Comparison of ENCODE assay signal across 21 mouse cellular contexts in the genomic region with DNA sequence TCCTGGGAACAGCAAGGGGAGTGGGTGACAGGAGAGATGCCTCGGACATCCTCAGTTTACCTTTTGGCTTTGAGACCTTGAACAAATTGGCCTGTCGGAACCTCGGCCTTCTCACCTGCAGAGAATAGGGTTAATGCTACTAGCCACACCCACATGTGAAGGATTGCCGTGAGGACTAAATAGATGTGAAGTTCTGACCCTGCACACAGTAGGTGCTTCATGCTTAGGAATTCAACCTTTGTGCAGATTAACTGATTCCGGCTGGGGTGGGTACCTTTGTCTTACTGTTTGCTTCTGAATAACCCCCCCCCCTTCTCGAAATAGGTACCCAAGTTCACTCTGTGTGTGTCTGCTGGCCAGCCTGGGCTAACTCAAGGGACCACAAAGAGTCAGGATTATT. TPM values are rescaled to one million over a fixed set of nuclear protein-coding genes. Genes with fewer than 3 reads are reported as not detected.
DNase-seq lines count a peak whose midpoint lies in the region; ATAC-seq and TF ChIP-seq lines count a peak whose summit lies in the region.
"Had no signal": no experiment of that assay in that cellular context is flagged by ENCODE, and none has a peak within 500 bp of the region (broad histone marks: within the 10 kb centered on the region; RNA-seq: fewer than 3 reads in every experiment).

No protein-coding gene starts in this region.

- H3K9ac ChIP-seq in kidney, embryonic 14.5 days (ENCODE audit: low read depth, low read length) = no peak overlapping the region
- no peak overlapping the region for H3K9ac ChIP-seq in lung, embryonic 14.5 days
- H3K9ac ChIP-seq: hindbrain, embryonic 12.5 days; limb, embryonic 15.5 days had no signal

- no peaks in the 10 kb centered on the region for H3K27me3 ChIP-seq in heart, embryonic 10.5 days (ENCODE audit: insufficient read depth, poor library complexity, severe bottlenecking)
- H3K27me3 ChIP-seq in kidney, embryonic 14.5 days (ENCODE audit: control insufficient read depth, insufficient read depth, low read length) = no peaks in the 10 kb centered on the region
- H3K27me3 ChIP-seq in kidney, adult 2 months (replicated peaks; ENCODE audit: control insufficient read depth, insufficient read depth, low read length) = no peaks in the 10 kb centered on the region
- no peaks in the 10 kb centered on the region for H3K27me3 ChIP-seq in lung, embryonic 14.5 days (ENCODE audit: insufficient read depth, low read length)
- H3K27me3 ChIP-seq: hindbrain, embryonic 12.5 days; limb, embryonic 15.5 days; Patski had no signal

- intact Hi-C loops in heart, postnatal 25 days (cut with DNase I) = loop anchor here (5.0 kb wide), 2 partner anchors 37 to 48 kb away; no protein-coding TSS in a partner anchor

- H3K4me3 ChIP-seq in heart, embryonic 10.5 days = no peak overlapping the region
- H3K4me3 ChIP-seq in kidney, embryonic 14.5 days (ENCODE audit: low read length) = no peak overlapping the region
- no peak overlapping the region for H3K4me3 ChIP-seq in kidney, adult 2 months (ENCODE audit: insufficient read depth, low read depth, low read length)
- no peak overlapping the region for H3K4me3 ChIP-seq in lung, embryonic 14.5 days (ENCODE audit: low read depth, low read length)
- H3K4me3 ChIP-seq: hindbrain, embryonic 12.5 days; limb, embryonic 15.5 days had no signal

- no peak for TF ChIP-seq POLR2A in kidney, adult 2 months (IDR thresholded peaks at IDR 0.05; ENCODE audit: low read depth, low read length)

- DNase-seq in heart, embryonic 10.5 days (ENCODE audit: low spot score) = no peak
- no peak for DNase-seq in heart, postnatal 25 days (ENCODE audit: low spot score)
- no peak for DNase-seq in kidney, adult 2 months
- no peak for DNase-seq in lung, embryonic 14.5 days
- no peak for DNase-seq in lung, adult 18-20 months
- DNase-seq in R1 (ENCODE audit: low read depth, low spot score) = peak; percentile 62
- DNase-seq: adrenal gland, adult 2 months; cerebellum, adult 11-12 months; cerebellum, postnatal 10 days; gastrocnemius, postnatal 36 days; kidney, adult 18-20 months; layer of hippocampus, adult 9-11 months; lung, postnatal 36 days; midbrain, embryonic 14.5 days had no signal

- peaks cover 73% of the 10 kb centered on the region for H3K4me1 ChIP-seq in heart, embryonic 10.5 days
- H3K4me1 ChIP-seq in kidney, embryonic 14.5 days (ENCODE audit: control insufficient read depth, insufficient read depth, low read length) = peaks cover 38% of the 10 kb centered on the region
- H3K4me1 ChIP-seq in kidney, adult 2 months (ENCODE audit: control insufficient read depth, insufficient read depth, low read length) = peaks cover 29% of the 10 kb centered on the region
- H3K4me1 ChIP-seq in lung, embryonic 14.5 days (ENCODE audit: insufficient read depth) = peaks cover 14% of the 10 kb centered on the region

- 84% methylated on average over 6 of the region's 6 CpGs for WGBS in heart, embryonic 10.5 days
- 87% methylated on average over 6 of the region's 6 CpGs for WGBS in kidney, embryonic 14.5 days
- WGBS in kidney, adult 2 months = 90% methylated on average over 6 of the region's 6 CpGs
- WGBS in lung, embryonic 14.5 days = 75% methylated on average over 6 of the region's 6 CpGs

- no peaks in the 10 kb centered on the region for H3K9me3 ChIP-seq in heart, embryonic 10.5 days
- no peaks in the 10 kb centered on the region for H3K9me3 ChIP-seq in kidney, embryonic 14.5 days (ENCODE audit: control insufficient read depth, low read length)
- H3K9me3 ChIP-seq in lung, embryonic 14.5 days (ENCODE audit: low read depth, low read length) = no peaks in the 10 kb centered on the region
- H3K9me3 ChIP-seq: hindbrain, embryonic 12.5 days; limb, embryonic 15.5 days had no signal

- H3K27ac ChIP-seq in heart, embryonic 10.5 days = peak overlapping the region; percentile 93; the same call in 1 of the 2 replicates
- peak overlapping the region; percentile 47; the same call in 1 of the 2 replicates for H3K27ac ChIP-seq in kidney, embryonic 14.5 days (ENCODE audit: low read depth, low read length)
- no peak overlapping the region for H3K27ac ChIP-seq in kidney, adult 2 months (ENCODE audit: insufficient read depth, low read depth, low read length)
- peak overlapping the region; percentile 33; the same call in 1 of the 2 replicates for H3K27ac ChIP-seq in lung, embryonic 14.5 days (ENCODE audit: low read depth)
- H3K27ac ChIP-seq: hindbrain, embryonic 12.5 days; limb, embryonic 15.5 days had no signal

- ATAC-seq in kidney, embryonic 14.5 days (ENCODE audit: low FRiP score, low TSS enrichment) = no peak
- no peak for ATAC-seq in lung, embryonic 14.5 days (ENCODE audit: insufficient read depth)
- ATAC-seq: CD4-positive, CD25-positive, alpha-beta regulatory T cell, adult 4 months; Patski had no signal

- peaks cover 37% of the 10 kb centered on the region for H3K36me3 ChIP-seq in heart, embryonic 10.5 days
- H3K36me3 ChIP-seq in kidney, embryonic 14.5 days (ENCODE audit: control insufficient read depth, insufficient read depth, low read length) = peaks cover 24% of the 10 kb centered on the region
- H3K36me3 ChIP-seq in kidney, adult 2 months (ENCODE audit: control insufficient read depth, insufficient read depth, low read length) = no peaks in the 10 kb centered on the region
- H3K36me3 ChIP-seq in lung, embryonic 14.5 days (ENCODE audit: insufficient read depth) = peaks cover 23% of the 10 kb centered on the region
- H3K36me3 ChIP-seq: hindbrain, embryonic 12.5 days had no signal

- no peak for TF ChIP-seq CTCF in kidney, adult 2 months (conservative IDR thresholded peaks at IDR 0.05; ENCODE audit: insufficient read depth, insufficient read length, low read depth, low read length)
- TF ChIP-seq CTCF in lung, embryonic 14.5 days (IDR thresholded peaks at IDR 0.05; ENCODE audit: low read depth) = no peak

- H3K4me2 ChIP-seq in kidney, embryonic 14.5 days (replicated peaks; ENCODE audit: low read depth, low read length) = no peak overlapping the region
- no peak overlapping the region for H3K4me2 ChIP-seq in lung, embryonic 14.5 days
- H3K4me2 ChIP-seq: hindbrain, embryonic 12.5 days; limb, embryonic 15.5 days had no signal

RNA-seq across cellular contexts. Expression of gene Epha2, which starts 13.7 kb away (rescaled TPM):
- polyA plus RNA-seq in heart, embryonic 10.5 days (2016; fragmentation: Nextera tagmentation; extraction: Ambion mirVana) = 5.2 and 6.3 TPM in 2 replicates
- total RNA-seq in heart, postnatal 25 days (2021) = 1 to 10 TPM; 6.8 to 7.7 TPM
- 3.7 and 3.9 TPM in 2 replicates for polyA plus RNA-seq in kidney, embryonic 14.5 days (2014; fragmentation: Nextera tagmentation; extraction: Ambion mirVana)
- polyA plus RNA-seq in kidney, adult 2 months (2012; rRNA removed) = 8.1 and 9.6 TPM in 2 replicates
- polyA plus RNA-seq in lung, embryonic 14.5 days (2014; fragmentation: Nextera tagmentation; extraction: Ambion mirVana) = 6.9 and 7.6 TPM in 2 replicates

RNA-seq across cellular contexts. Expression of gene Fam131c, which starts 53.3 kb away (rescaled TPM):
- 0.62 and 1.2 TPM in 2 replicates for polyA plus RNA-seq in heart, embryonic 10.5 days (2016; fragmentation: Nextera tagmentation; extraction: Ambion mirVana)
- total RNA-seq in heart, postnatal 25 days (2021) = under 1 TPM; 0.42 to 0.73 TPM
- polyA plus RNA-seq in kidney, embryonic 14.5 days (2014; fragmentation: Nextera tagmentation; extraction: Ambion mirVana) = 1.9 and 2.5 TPM in 2 replicates
- 1.8 and 2.0 TPM in 2 replicates for polyA plus RNA-seq in kidney, adult 2 months (2012; rRNA removed)
- polyA plus RNA-seq in lung, embryonic 14.5 days (2014; fragmentation: Nextera tagmentation; extraction: Ambion mirVana) = 3.2 and 4.2 TPM in 2 replicates
- total RNA-seq: megakaryocyte-erythroid progenitor cell, adult 5-6 weeks had no signal
- polyA plus RNA-seq: CD4-positive, CD25-positive, alpha-beta regulatory T cell, adult 4 months; liver, embryonic 16.5 days had no signal
